Mouse (Mus musculus) spleen, adult 2 months (tissue): ENCODE measurements around the gene Mrpl30. TPM values are rescaled to one million over a fixed set of nuclear protein-coding genes. Genes with fewer than 3 reads are reported as not detected.
A peak's percentile ranks its signal among the peaks of the same experiment; 100 is the strongest.

Experiments used
- DNase-seq, 2 experiments: peaks; one replicate each; pipeline versions ENCODE4 v3.0.0 to v3.0.0-alpha.2; 2012 to 2021; ENCODE audit warnings: low spot score in 2 of 2, low read depth in 1 of 2
- H3K27ac ChIP-seq: fragments of 200-500 bp; 2 replicates; pipeline ENCODE4 v1.5.1; 2012; ENCODE audit warnings: low read length, inconsistent platforms; ENCODE audit not compliant: insufficient read depth
- H3K27me3 ChIP-seq: fragments of 200-500 bp; 2 replicates; pipeline ENCODE4 v1.6.1; 2012; ENCODE audit warnings: mild to moderate bottlenecking, moderate library complexity, low read length, inconsistent platforms; ENCODE audit not compliant: control insufficient read depth, insufficient read depth
- H3K36me3 ChIP-seq: fragments of 200-500 bp; 2 replicates; pipeline ENCODE4 v1.6.1; 2012; ENCODE audit warnings: mild to moderate bottlenecking, low read length, inconsistent platforms; ENCODE audit not compliant: control insufficient read depth, insufficient read depth
- H3K4me1 ChIP-seq: fragments of 200-500 bp; 2 replicates; pipeline ENCODE4 v1.6.1; 2011; ENCODE audit warnings: inconsistent platforms; ENCODE audit not compliant: control insufficient read depth, insufficient read depth, insufficient read length
- H3K4me3 ChIP-seq: fragments of 200-500 bp; 2 replicates; pipeline ENCODE4 v1.5.1; 2011; ENCODE audit warnings: mild to moderate bottlenecking, inconsistent platforms; ENCODE audit not compliant: insufficient read depth, insufficient read length; ENCODE audit errors: extremely low read depth
- CTCF ChIP-seq: fragments of 200-500 bp; IDR thresholded peaks from 2 replicates; pipeline ENCODE4 v1.5.1; 2011; ENCODE audit warnings: mild to moderate bottlenecking, inconsistent platforms; ENCODE audit not compliant: insufficient read depth, insufficient read length, insufficient replicate concordance; ENCODE audit errors: extremely low read depth
- POLR2A ChIP-seq: fragments of 200-500 bp; IDR thresholded peaks from 2 replicates; pipeline ENCODE4 v1.6.1; 2011; ENCODE audit warnings: low read depth, low read length, inconsistent platforms
- WGBS: fragments of 180-500 bp; shearing (Covaris S2); methylation state at CpG from one replicate; pipeline ENCODE4 v1.1.7; 2018; 5-methylcytosine and 5-hydroxymethylcytosine counted together
- polyA plus RNA-seq: library from polyadenylated mRNA; depleted of rRNA; stranded (reverse); fragments of >200 nt; gene quantifications from 2 replicates; pipeline ENCODE4 v1.2.3, GENCODE M21; 2012

Mrpl30 gene
- polyA plus RNA-seq, 1 experiment = 22.6 TPM

DNA sequence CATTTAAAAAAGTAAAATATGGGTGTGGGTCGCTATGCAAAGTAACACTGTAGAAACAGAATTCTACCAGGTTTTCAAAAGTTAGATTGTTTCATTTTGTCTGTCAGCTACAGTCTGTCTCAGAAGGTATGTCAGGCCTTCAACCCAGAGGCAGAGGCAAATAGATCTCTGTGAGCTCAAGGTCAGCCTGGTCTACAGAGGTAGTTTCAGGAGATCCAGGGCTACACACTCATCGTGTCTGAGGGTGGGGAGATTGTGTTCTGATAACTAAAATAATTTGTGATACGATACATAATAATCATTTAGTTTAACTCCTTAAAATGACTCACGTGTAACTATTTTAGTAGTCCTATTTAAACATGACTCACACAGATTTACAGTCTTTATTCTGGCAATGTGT lies 17.1 kb upstream of the Mrpl30 start:
- no peak for DNase-seq
- 87% methylated on average over 4 of the region's 4 CpGs for WGBS
- Histone ChIP-seq H3K27me3 (no peaks in the 10 kb centered on the region), H3K4me3 (no peak overlapping the region), H3K4me1 (peaks cover 2% of the 10 kb centered on the region; the same call in 1 of the 2 replicates), H3K36me3 (peaks cover 11% of the 10 kb centered on the region), H3K27ac (no peak overlapping the region)
- no peak for TF ChIP-seq POLR2A
- TF ChIP-seq CTCF = no peak

- Histone ChIP-seq H3K4me3 (no peak overlapping the region), H3K4me1 (no peaks in the 10 kb centered on the region), H3K27me3 (no peaks in the 10 kb centered on the region), H3K27ac (no peak overlapping the region), H3K36me3 (peaks cover 35% of the 10 kb centered on the region)
- TF ChIP-seq CTCF (no peak), POLR2A (no peak)
- 93% methylated on average over 13 of the region's 13 CpGs for whole genome bisulfite sequencing
- DNase-seq = no peak
Observed at GRCm38 (mm10) chr1:37877736-37878460, 12.4 kb upstream of the Mrpl30 start.

GRCm38 (mm10) chr1:37883411-37883810 lies 6.9 kb upstream of the Mrpl30 start:
- Histone ChIP-seq H3K27me3 (no peaks in the 10 kb centered on the region), H3K36me3 (peaks cover 34% of the 10 kb centered on the region), H3K4me1 (no peaks in the 10 kb centered on the region), H3K27ac (no peak overlapping the region), H3K4me3 (no peak overlapping the region)
- no peak for DNase-seq
- 87% methylated on average over 4 of the region's 4 CpGs for whole genome bisulfite sequencing
- TF ChIP-seq POLR2A = no peak
- no peak for TF ChIP-seq CTCF

- Histone ChIP-seq H3K27me3 (no peaks in the 10 kb centered on the region), H3K4me1 (no peaks in the 10 kb centered on the region; the same call in 1 of the 2 replicates), H3K27ac (no peak overlapping the region), H3K36me3 (peaks cover 27% of the 10 kb centered on the region), H3K4me3 (no peak overlapping the region)
- WGBS = 80% methylated on average over 4 of the region's 4 CpGs
- no peak for TF ChIP-seq POLR2A
- no peak for DNase-seq
Observed at GRCm38 (mm10) chr1:37884451-37884850, 5.8 kb upstream of the Mrpl30 start.

- Histone ChIP-seq H3K36me3 (peaks cover 8% of the 10 kb centered on the region; the same call in 1 of the 2 replicates), H3K4me3 (peak overlapping the region; percentile 76), H3K4me1 (no peaks in the 10 kb centered on the region; the same call in 1 of the 2 replicates), H3K27ac (peak overlapping the region; percentile 91), H3K27me3 (no peaks in the 10 kb centered on the region)
- TF ChIP-seq POLR2A = no peak
- no peak for TF ChIP-seq CTCF
- DNase-seq = no peak
- 79% methylated on average over 7 of the region's 7 CpGs for WGBS
Observed at GRCm38 (mm10) chr1:37889206-37889605, 1.1 kb upstream of the Mrpl30 start.

- no peak for DNase-seq
- TF ChIP-seq CTCF = no peak
- TF ChIP-seq POLR2A = no peak
- H3K27me3 ChIP-seq = no peaks in the 10 kb centered on the region
- H3K4me1 ChIP-seq = no peaks in the 10 kb centered on the region; the same call in 1 of the 2 replicates
- peaks cover 17% of the 10 kb centered on the region for H3K36me3 ChIP-seq
- H3K4me3 ChIP-seq = no peak overlapping the region
- 53% methylated on average over 3 of the region's 3 CpGs for WGBS
- H3K27ac ChIP-seq = no peak overlapping the region
Observed at GRCm38 (mm10) chr1:37891400-37891799, 1.1 kb downstream of the Mrpl30 start.

GRCm38 (mm10) chr1:37894606-37895005 lies 4.3 kb downstream of the Mrpl30 start:
- no peak for DNase-seq
- Histone ChIP-seq H3K4me3 (no peak overlapping the region), H3K27me3 (no peaks in the 10 kb centered on the region), H3K27ac (no peak overlapping the region), H3K4me1 (no peaks in the 10 kb centered on the region), H3K36me3 (peaks cover 38% of the 10 kb centered on the region)
- TF ChIP-seq CTCF (no peak), POLR2A (no peak)
